Mouse (Mus musculus): Measurements from ENCODE around the gene Dlg2. TPM values are rescaled to one million over a fixed set of nuclear protein-coding genes. Genes with fewer than 3 reads are reported as not detected.

The Dlg2 gene
- polyA plus RNA-seq, 1 experiment = not detected

- no peak for TF ChIP-seq POLR2A (IDR thresholded peaks at IDR 0.05; ENCODE audit: borderline replicate concordance, low read depth, low read length)
- TF ChIP-seq CTCF (IDR thresholded peaks at IDR 0.05; ENCODE audit: low read depth, low read length) = no peak
- no peak overlapping the region for H3K27ac ChIP-seq (ENCODE audit: insufficient read depth, low read depth, low read length)
- no peak overlapping the region for H3K4me3 ChIP-seq (ENCODE audit: insufficient read depth, low read length)
- H3K4me1 ChIP-seq (ENCODE audit: control insufficient read depth, insufficient read depth, low read length) = no peaks in the 10 kb centered on the region
Measured at GRCm38 (mm10) chr7:92483346-92483745, 2006.9 kb downstream of the Dlg2 start.

- no peak for TF ChIP-seq POLR2A (IDR thresholded peaks at IDR 0.05; ENCODE audit: borderline replicate concordance, low read depth, low read length)
- TF ChIP-seq CTCF (IDR thresholded peaks at IDR 0.05; ENCODE audit: low read depth, low read length) = no peak
- no peak overlapping the region for H3K27ac ChIP-seq (ENCODE audit: insufficient read depth, low read depth, low read length)
Measured at GRCm38 (mm10) chr7:92485881-92486710, 2009.6 kb downstream of the Dlg2 start.

GRCm38 (mm10) chr7:92486878-92487277 is 2010.4 kb downstream of the Dlg2 start:
- Histone ChIP-seq H3K4me1 (ENCODE audit: control insufficient read depth, insufficient read depth, low read length) (no peaks in the 10 kb centered on the region), H3K27ac (ENCODE audit: insufficient read depth, low read depth, low read length) (no peak overlapping the region), H3K4me3 (ENCODE audit: insufficient read depth, low read length) (no peak overlapping the region)
- TF ChIP-seq POLR2A (IDR thresholded peaks at IDR 0.05; ENCODE audit: borderline replicate concordance, low read depth, low read length) = no peak
- no peak for TF ChIP-seq CTCF (IDR thresholded peaks at IDR 0.05; ENCODE audit: low read depth, low read length)

More at GRCm38 (mm10) chr7:92485881-92486710, 2009.6 kb downstream of the Dlg2 start:
- Histone ChIP-seq H3K4me3 (ENCODE audit: insufficient read depth, low read length) (no peak overlapping the region), H3K4me1 (ENCODE audit: control insufficient read depth, insufficient read depth, low read length) (no peaks in the 10 kb centered on the region)

GRCm38 (mm10) chr7:92492262-92492661 is 2015.8 kb downstream of the Dlg2 start:
- Histone ChIP-seq H3K4me3 (ENCODE audit: insufficient read depth, low read length) (no peak overlapping the region), H3K4me1 (ENCODE audit: control insufficient read depth, insufficient read depth, low read length) (no peaks in the 10 kb centered on the region), H3K27ac (ENCODE audit: insufficient read depth, low read depth, low read length) (no peak overlapping the region)
- TF ChIP-seq CTCF (IDR thresholded peaks at IDR 0.05; ENCODE audit: low read depth, low read length) (no peak), POLR2A (IDR thresholded peaks at IDR 0.05; ENCODE audit: borderline replicate concordance, low read depth, low read length) (no peak)

GRCm38 (mm10) chr7:92493521-92493920 is 2017.0 kb downstream of the Dlg2 start:
- Histone ChIP-seq H3K4me3 (ENCODE audit: insufficient read depth, low read length) (no peak overlapping the region), H3K4me1 (ENCODE audit: control insufficient read depth, insufficient read depth, low read length) (no peaks in the 10 kb centered on the region), H3K27ac (ENCODE audit: insufficient read depth, low read depth, low read length) (no peak overlapping the region)
- no peak for TF ChIP-seq CTCF (IDR thresholded peaks at IDR 0.05; ENCODE audit: low read depth, low read length)
- no peak for TF ChIP-seq POLR2A (IDR thresholded peaks at IDR 0.05; ENCODE audit: borderline replicate concordance, low read depth, low read length)

Other genes with a start within 250 kb of the Dlg2 start
- not detected in 2 replicates for gene Ccdc83, start 210.9 kb upstream of the Dlg2 start, polyA plus RNA-seq (2012; ENCODE audit: insufficient read depth, insufficient read length, missing spikeins)
- gene Sytl2, start 174.4 kb upstream of the Dlg2 start, polyA plus RNA-seq (2012; ENCODE audit: insufficient read depth, insufficient read length, missing spikeins) = 0.47 and 0.75 TPM in 2 replicates
- gene Ccdc89, start 50.1 kb upstream of the Dlg2 start, polyA plus RNA-seq (2012; ENCODE audit: insufficient read depth, insufficient read length, missing spikeins) = not detected in 2 replicates
- gene Crebzf, start 33.9 kb upstream of the Dlg2 start, polyA plus RNA-seq (2012; ENCODE audit: insufficient read depth, insufficient read length, missing spikeins) = 49.0 and 54.4 TPM in 2 replicates
- 41.9 and 46.9 TPM in 2 replicates for gene Tmem126a, start 19.4 kb upstream of the Dlg2 start, polyA plus RNA-seq (2012; ENCODE audit: insufficient read depth, insufficient read length, missing spikeins)
- gene Tmem126b, start 671 bp upstream of the Dlg2 start, polyA plus RNA-seq (2012; ENCODE audit: insufficient read depth, insufficient read length, missing spikeins) = 25.6 and 27.1 TPM in 2 replicates

Data from bone marrow macrophage, adult 2 months (primary cell).